Mouse (Mus musculus): ENCODE data around the gene Tmem222. TPM values are rescaled to one million over a fixed set of nuclear protein-coding genes. Genes with fewer than 3 reads are reported as not detected.

The Tmem222 gene
- total RNA-seq, 2 experiments from 2014 or later: 35.1 to 35.6 TPM

DNA sequence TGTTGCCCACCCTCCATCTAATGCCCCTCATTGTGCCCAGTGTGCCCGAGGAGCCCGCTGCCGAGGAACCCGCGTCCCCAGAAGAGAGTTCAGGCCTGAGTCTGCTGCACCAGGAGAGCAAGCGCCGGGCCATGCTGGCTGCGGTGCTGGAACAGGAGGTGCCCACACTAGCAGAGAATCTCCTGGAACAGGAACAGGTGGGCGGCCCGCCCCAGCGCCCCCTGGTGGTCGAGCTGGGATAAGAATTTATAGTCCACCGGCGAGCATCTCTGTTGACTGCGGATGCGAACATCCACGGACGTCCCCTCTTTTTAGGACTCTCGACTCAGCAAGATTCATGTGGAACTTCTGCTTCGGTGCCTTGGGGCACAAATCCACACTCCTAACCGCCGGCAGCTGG lies 27.0 kb downstream of the Tmem222 start:
- peak; percentile 91 for DNase-seq

DNA sequence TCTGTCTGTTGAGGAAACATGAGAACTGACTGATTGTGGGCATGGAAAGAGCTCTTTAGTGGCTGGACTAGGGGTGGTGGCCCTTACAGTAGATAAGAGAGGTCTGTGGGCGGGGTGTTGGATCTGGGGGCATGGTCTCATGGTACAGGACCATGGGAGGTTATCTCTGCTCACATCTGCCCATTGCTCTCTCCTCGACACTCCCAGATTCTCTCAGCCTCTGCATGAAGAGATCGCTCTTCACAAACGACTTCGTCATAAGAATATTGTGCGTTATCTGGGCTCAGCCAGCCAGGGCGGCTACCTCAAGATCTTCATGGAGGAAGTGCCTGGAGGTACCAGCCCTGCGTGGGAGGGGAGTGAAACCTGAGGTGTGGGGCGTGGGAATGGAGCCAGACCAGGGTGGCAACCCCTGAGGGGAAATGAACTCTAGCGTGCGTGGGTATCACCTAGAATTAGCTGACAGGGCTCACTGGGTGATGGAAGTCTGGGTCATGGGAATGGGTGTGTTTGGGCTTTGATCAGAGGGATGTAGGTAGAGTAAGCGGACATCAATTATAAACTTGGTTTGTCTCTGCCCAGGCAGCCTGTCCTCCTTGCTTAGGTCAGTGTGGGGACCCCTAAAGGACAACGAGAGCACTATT lies 29.7 kb downstream of the Tmem222 start:
- no peak for DNase-seq

DNA sequence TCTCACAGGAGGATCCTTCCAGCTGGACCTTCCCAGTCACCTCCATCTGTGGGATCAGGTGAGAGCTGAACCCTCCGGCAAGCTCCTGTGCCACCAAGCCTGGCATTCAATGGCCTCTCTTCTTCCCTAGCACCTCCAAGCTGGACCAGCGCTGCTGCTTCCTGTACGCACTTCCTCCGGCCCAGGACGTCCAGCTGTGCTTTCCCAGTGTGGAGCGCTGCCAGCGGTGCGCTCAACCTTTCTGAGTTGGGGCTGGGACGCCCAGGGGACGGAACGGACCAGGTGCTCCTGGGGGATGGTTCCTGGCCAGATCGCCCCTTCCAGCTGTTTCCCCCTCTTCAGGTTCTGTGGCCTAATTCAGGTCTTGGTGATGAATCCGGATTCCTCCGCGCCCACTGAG lies 30.5 kb downstream of the Tmem222 start:
- DNase-seq: peak; percentile 62

DNA sequence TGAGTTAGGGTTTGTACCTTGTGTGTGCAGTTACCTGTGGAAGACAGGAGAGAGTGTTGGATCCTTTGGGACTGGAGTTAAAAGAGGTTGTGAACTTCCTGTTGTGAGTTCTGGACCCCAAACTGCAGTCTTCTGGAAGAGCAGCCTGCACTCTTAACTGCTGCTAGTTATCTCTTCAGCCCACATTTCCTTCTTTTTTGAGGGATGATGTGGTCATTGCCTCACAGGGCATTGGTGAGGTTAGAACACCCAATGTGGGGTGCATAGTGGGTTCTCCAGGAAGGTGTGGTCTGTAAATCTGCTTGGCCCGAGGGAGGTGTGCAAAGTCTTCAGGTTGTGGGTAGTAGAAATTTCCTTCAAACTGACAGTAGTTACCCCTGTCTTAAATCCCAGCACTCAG lies 33.3 kb downstream of the Tmem222 start:
- DNase-seq: no peak

DNA sequence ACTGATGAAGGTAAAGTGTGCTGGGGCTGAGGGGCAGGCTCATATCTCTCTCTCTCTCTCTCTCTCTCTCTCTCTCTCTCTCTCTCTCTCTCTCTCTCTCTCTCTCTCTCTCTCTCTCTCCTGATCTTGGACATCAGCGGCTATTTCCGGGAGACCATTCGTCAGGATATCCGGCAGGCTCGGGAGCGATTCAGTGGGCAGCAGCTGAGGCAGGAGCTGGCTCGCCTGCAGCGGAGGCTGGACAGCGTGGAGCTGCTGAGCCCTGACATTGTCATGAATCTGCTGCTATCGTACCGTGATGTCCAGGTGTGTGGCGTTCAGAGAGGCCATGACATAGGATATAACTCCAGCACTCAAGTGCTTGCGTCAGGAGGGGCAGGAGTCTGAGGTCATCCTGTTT lies 34.1 kb downstream of the Tmem222 start:
- DNase-seq: no peak

DNA sequence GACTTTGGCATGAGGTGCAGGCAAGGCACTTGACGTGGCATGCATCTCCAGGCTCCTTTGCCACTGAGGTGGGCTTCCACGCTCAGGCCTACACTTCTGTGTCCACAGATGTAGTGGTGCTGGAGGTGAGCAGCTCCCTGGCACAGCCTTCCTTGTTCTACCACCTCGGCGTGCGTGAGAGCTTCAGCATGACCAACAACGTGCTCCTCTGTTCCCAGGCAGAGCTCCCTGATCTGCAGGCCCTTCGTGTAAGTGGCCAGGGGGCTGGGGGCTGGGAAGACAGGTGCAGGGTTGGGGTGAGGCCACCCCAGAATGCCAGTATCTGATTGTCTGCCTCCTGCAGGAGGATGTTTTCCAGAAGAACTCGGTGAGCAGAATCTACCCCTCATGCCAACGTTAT lies 34.9 kb downstream of the Tmem222 start:
- DNase-seq: no peak

DNA sequence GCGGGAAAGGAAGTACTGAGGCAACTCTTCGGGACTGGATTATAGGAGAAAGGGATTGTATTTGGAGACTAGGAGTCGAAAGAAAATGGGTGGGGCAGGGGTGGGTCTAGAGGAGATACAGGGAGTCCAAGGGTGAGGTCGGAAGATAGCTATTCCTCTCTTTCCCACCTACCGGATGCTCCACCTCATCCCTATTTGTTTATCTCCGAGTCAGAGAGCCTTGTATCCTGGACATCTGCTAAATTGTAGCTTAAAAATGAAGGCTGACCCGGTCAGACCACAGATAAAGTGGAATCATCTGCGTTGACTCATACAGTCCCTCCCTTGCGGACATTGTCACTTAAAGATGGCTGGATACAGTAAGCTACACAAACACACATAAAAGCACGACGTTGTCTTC lies 35.7 kb downstream of the Tmem222 start:
- DNase-seq: no peak

DNA sequence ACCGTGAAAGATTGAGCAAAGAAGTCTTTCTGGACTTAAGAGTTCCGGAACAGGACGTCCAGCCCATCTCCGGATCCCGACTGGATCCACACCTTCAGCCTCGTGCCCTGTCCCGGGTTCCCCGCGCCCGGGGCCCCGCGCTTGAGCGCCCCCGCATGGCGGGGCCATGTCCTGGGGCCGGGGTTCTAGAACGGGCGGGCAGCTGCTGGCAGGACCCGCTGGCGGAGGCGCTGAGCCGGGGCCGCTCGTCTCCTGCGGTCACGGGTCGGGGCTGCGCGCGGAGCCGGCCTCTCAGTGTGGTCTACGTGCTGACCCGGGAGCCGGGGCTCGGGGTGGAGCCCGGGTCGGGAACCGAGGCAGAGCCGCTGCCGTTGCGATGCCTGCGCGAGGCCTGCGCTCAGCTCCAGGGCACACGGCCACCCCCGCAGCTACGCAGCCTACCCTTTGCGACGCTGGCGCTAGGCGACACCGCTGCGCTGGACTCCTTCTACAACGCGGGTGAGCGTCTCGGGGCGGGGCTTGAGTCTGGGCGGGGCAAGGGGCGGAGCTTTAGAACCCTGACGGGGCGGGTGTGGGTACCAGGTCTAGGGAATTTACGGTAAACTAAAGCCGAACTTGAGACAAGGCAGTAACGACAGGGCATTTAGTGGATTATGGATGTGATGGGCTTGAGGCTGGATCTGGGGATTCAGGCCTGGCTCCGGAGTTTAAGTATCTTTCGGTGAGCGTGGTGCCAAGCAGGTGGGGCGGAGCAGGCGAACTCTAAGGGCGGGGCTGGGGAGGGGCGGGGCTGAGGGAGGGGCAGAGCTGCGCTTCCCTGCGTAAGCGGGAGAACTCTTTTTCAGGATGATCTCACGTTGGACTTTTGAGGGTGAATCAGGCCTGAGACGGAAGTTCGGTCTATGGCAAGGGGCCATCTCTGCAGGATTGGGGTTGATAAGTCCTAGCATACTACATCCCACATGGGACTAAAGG lies 36.4 kb downstream of the Tmem222 start:
- DNase-seq: peak; percentile 93

DNA sequence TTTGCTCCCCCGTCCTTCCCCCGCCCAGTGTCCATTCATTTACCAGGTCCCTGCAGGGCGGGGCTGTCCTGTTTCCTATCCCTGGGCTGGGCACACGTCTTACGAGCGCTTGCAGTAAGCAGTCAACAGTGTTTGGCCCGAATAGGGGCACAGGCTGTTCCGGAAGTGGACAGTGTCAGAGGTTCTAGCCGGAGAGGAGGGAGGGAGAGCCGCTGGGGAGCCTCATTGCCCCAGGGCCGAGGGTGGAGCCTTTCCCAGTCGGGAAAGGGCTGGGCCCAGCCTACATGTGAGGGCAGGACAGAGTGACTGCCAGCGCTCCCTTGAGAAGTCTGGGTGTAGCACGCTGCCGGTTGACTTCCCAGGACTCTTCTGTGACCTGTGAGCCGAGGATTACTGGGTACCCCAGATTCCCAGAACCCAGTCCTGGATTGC lies 37.1 kb downstream of the Tmem222 start, which contains the start of gene Map3k6:
TSS of gene Map3k6 (plus strand) at position 329 of the 432 bp plus-strand sequence.
- peak; percentile 76 for DNase-seq

DNA sequence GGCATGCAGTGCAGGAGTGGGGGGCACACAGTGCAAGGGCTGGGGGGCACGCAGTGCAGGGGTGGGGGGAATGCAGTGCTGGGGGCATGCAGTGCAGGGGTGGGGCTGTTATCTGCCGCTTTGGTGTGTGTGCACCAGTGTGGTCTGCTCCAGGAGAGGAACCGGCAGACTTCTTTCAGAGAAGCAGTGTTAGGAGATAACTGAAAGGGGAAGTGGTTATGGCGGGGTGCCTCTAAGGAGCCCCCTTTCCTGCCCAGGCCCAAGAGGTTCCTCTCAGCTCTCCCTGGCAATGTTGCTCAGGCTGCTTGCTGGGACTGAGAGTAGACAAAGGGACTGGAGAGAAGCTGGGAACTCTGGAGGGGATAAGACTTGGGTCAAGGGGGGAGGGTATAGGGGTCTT lies 39.7 kb downstream of the Tmem222 start:
- DNase-seq: no peak

DNA sequence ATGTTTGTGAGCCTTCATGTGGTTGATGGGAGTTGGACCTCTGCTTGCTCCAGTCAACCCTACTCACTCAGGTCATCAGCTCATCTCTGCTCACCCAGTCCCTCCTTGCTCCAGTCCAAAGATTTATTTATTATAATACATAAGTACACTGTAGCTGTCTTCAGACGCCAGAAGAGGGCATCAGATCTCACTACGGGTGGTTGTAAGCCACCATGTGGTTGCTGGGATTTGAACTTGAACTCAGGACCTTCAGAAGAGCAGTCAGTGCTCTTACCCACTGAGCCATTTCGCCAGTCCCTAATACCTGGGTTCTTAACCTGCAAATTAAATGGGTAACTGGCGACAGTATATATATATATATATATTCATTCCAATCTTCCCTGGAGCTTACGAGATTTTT lies 42.2 kb downstream of the Tmem222 start:
- DNase-seq: no peak

DNA sequence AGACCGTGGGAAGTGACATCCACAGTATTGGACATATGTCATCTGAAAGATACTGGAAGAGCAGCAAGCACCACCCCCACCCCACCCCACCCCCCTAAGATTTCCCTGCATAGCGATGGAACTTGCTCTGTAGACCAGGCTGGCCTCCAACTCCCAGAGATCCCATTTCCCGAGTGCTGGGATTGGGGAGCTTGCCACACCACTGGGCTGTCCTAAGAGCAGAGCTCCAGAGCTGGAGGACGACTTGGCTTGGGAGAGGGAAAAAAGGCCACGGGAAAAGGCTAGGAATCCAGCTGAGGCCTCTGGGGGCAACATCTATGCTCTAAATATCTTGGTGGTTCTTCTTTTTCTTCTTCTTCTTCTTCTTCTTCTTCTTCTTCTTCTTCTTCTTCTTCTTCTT lies 42.8 kb downstream of the Tmem222 start:
- DNase-seq: no peak

DNA sequence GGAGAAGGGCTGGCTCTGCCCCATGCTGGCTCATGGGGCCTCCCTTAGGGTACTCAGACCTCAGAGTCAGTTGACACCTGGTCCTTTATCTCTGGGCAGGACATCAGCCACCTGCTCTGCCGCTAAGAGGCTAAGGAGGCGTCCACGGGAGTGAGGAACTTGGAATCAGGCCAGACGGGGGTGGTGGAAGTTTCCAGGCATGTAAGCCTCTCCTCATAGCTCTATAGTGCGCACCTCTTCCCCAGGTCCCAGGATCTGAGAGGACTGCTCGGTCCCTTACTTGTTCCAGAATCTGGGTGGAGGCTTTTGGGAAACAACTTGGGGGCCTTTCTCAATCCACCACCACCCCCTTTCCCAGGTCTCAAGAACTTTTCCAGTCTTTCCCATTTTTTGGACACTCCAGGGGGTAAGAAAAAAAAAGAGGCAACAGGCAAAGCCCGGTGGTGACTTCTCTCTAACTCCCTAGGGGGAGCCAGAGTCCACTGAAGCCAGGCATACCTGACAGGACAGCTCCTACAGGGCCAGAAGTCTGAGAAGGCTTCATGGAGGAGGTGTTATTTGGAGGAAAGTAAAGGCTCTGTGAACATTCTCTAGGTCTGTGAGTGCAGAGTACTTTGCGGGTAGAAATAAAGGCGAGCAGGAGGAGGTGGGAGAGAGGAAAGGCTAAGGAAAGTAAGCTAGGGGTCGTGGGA lies 44.2 kb downstream of the Tmem222 start:
- peak; percentile 50 for DNase-seq

DNA sequence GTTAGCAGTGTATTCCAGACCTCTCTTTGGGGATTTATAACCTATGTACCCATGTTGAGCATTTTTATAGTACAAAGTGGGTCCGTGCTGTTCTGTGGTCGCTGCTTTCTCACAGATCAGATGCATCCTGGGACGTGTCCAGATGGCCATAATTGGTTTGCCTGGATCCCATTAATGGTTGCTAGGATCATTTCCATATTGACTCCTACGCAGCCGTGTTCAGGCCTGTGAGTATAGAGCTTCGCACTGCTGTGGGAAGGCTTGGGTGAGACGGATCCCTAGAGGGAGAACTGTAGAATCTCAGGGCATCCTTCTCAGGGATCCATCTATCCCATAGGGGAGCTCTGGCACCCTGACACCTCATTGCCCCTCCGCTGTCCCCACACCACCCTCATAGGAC lies 48.0 kb downstream of the Tmem222 start:
- DNase-seq: no peak

DNA sequence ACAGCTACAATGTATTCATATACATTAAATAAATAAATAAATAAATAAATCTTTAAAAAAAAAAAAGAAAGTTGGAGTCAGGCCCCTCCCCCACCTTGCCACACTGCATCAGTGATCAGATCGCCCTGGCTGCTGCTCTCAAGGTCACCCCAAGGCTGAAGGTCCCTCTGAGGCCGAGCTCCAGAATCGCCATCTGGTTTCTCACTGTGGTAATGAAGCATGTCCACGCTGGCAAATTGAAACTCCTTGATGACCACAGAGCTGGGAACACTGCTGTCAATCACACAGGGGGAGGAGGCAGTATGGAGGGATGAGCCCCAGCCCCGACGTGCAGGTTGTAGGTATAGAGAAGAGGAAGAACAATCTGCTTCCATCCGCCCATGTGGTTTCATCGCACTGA lies 50.0 kb downstream of the Tmem222 start:
- DNase-seq: no peak

DNA sequence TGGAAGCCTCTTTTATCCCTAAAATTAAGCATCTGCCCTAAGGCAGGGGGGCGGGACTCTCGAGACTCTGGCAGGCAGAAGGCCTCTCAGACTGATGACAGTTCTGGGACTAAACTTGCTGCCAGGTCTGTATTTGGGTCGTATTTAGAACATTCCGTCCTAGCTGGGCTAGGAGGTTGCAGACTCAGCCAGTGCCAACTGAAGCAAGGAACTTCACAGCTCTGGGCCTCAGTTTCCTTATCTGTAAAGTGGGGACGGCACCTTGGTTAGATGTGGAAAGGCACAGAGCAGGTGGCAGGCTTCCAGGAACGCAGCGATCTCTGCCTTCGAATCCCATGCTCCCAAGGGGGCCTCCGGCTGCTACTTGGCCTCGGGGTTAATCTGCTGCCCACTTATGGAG lies 51.5 kb downstream of the Tmem222 start:
- DNase-seq: no peak

DNA sequence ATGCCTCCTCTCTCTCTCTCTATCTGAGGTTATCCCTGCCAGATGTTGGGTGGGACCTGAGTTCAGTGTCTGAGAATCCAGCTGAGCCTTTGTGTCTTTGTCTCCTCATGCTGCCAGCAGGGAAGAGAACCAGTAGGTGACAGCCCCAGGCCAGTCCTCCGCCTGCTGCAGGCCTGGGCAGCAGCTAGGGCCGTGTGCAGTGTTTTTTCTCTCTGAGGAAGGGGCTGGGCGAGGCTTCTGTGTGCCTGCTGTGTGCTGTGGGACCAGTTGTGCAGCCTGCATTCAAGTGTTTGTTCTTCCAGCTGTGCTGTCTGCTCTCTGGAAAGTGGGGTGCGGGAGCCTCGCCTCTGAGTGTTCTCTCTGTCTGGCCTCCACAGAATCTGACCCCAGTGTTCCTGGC lies 53.7 kb downstream of the Tmem222 start:
- DNase-seq: no peak

DNA sequence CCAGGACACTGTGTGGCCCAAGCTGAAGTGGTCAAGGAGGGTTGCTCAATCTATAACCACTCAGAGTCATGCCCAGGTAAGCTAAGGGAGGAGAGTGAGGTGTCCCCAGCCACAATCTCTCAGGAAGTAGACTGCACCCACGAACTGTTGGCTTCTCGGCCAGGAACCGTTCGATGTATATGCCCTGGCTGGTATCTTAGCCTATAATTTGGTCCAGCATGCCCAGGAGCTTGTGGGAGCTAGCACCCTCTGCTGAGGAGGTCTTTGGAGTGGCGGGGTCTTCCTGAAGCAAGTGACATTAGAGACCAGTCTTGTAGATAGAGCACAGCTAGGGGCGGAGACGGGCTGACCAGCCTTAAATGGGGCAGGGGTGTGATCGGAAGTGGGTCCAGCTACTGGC lies 55.9 kb downstream of the Tmem222 start:
- no peak for DNase-seq

DNA sequence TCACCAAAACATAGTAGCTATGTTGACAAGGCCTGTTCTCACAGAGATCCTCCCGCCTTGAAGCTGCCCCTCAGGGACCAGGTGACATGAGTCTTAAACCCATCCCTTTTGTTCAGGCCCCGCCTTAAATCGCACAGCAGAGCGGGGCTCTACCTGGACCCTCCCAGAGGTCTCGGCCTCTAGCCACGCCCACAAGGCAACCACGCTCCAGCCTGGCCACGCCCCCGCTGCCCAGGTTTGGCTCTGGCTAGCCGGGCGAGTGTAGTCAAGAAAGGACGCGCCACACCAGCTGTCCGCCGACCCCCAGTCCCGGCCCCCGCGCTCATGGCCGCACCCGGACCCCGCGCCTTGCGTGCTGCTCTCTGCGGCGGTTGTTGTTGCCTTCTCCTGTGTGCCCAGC lies 56.9 kb downstream of the Tmem222 start:
- no peak for DNase-seq

DNA sequence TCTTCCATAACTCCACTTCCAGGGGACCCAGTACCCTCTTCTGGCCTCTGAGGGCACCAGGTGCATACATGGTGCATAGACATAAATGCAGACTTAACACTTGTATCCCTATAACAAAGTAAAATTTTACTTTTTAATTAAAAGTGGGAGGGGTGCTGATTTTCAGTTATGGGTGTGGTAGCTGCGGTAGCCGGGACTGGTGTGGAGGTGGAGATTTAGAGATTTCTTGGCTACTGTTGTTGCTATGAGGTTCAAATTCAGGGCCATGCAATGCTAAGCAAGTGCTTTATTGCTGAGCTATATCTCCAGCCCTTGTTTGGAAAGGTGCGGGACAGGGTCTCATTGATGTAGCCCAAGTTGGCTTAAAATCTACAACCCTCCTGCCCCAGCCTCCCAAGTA lies 58.8 kb downstream of the Tmem222 start:
- DNase-seq: no peak

DNA sequence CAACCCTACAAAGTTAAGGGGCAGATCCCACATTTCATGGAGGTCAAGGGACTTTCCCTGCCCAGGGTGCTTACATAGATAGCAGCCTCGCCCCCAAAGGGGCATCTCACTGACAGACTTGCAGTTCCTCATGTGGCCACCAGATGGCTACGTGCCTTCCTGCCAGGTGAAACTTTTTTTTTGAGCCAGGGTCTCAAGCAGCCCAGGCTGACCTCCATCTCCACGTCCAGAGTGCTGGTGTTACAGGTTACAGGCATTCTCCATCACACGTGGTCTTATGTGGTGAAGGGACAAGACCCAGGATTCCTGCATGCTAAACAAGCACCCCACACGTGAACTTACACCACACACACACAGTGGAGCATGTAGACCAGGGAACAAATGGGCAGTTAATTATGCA lies 60.0 kb downstream of the Tmem222 start:
- DNase-seq: peak; percentile 78

Data from heart, postnatal 4 days (tissue).